Mouse (Mus musculus): ENCODE measurements at regions not wholly inside any gene's neighbourhood (a gene's known extent, or its start where the extent isn't known, plus 50 kb on each side); places are given as distances from the start of the nearest gene placed in this dataset.

DNA sequence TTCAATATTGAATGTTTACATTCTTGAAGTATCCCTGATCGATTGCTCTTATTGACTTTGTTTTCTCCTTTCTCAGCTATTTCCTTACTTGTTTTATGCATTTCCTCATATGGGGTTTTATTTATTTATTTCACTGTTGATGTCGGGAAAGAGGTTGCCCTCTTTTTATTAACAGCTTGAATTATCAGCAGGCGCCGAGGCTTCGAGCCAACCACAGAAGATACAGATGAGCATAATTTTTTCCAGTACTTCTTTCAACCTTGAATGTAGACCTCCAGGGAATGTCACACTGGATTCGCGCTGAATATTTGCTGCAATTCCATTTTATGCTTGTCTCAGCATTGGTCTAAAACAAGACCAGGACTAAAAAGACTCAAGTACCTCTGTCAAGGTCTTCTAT is 183.4 kb upstream of the Cntn6 start:
- Histone ChIP-seq H3K4me3 (no peak overlapping the region), H3K27ac (no peak overlapping the region)
- DNase-seq (ENCODE audit: low spot score in 2 of 2): no peak
- no peak for TF ChIP-seq CTCF (conservative IDR thresholded peaks at IDR 0.05)

GRCm38 (mm10) chr6:104312993-104313392 is 179.6 kb upstream of the Cntn6 start:
- Histone ChIP-seq H3K27ac (no peak overlapping the region), H3K4me3 (no peak overlapping the region)
- no peak for TF ChIP-seq CTCF (conservative IDR thresholded peaks at IDR 0.05)
- DNase-seq (ENCODE audit: low spot score in 2 of 2): peak; percentile 16 to 29

DNA sequence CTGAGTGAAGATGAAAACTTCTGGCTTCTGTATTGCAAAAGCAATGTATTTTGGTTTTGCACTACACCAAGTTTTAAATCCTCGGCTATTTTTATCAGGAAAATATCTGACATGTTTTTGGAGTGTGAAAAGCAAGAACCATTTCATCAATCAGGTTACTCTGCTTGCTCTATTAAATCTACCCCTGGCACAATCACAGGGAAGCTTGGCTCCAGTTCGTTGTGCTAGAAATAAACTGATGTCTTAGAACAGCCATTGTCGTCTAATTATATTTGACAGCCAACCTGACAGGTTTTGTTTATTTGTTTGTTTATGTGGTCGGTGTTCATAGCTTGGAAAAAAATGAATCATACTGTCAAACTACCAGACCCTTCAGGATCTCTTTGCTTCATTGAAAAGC is 174.1 kb upstream of the Cntn6 start:
- no peak for DNase-seq (ENCODE audit: low spot score in 2 of 2)
- no peak overlapping the region for H3K27ac ChIP-seq
- TF ChIP-seq CTCF (conservative IDR thresholded peaks at IDR 0.05): no peak
- no peak overlapping the region for H3K4me3 ChIP-seq

DNA sequence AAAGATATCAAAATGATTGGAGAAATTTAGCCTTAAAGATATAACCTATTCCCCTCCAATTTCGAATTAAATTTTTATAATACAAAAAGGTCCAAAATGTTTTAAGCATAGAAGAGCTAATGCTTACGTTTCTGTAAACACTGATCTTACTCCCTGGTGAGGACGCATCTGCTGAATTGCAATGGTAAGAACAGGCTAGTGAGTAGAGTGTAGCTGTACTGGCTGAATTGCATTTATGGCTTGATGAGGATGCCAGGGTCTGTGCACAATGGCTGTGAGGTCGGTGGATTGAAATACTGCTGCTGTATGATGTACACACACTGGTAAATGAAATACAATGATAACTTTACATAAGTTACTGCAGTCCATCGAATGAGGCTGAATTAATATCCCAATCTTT is 170.4 kb upstream of the Cntn6 start:
- H3K4me3 ChIP-seq: no peak overlapping the region
- no peak overlapping the region for H3K27ac ChIP-seq
- DNase-seq (ENCODE audit: low spot score in 2 of 2): no peak
- TF ChIP-seq CTCF (conservative IDR thresholded peaks at IDR 0.05): no peak

- H3K4me3 ChIP-seq: no peak overlapping the region
- no peak for TF ChIP-seq CTCF (conservative IDR thresholded peaks at IDR 0.05)
- no peak overlapping the region for H3K27ac ChIP-seq
- no peak for DNase-seq (ENCODE audit: low spot score in 2 of 2)
Measured at GRCm38 (mm10) chr6:104339134-104339848, 153.3 kb upstream of the Cntn6 start.

DNA sequence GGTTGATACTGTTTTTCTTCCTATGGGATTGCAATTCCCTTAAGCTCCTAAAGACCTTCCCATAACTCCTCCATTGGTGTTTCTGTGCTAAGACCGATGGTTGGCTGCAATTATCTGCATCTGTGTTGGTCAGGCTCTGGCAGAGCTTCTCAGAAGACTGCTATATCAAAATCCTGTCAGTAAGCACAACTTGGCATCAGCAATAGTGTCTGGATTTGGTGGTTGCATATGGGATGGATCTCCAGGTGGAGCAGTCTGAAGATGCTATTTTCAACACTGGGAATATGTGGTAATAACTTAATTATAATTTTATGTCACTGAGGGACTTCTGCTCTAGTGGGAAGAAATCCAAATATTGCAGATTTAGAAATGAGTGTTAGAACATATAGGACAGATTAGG is 148.6 kb upstream of the Cntn6 start:
- DNase-seq (ENCODE audit: low spot score in 2 of 2): no peak
- Histone ChIP-seq H3K4me3 (no peak overlapping the region), H3K27ac (no peak overlapping the region)
- no peak for TF ChIP-seq CTCF (conservative IDR thresholded peaks at IDR 0.05)

Data from layer of hippocampus, adult 2 months (tissue).